Mouse (Mus musculus) midbrain, postnatal 0 days (tissue): ENCODE results near the gene 4930404N11Rik. TPM values are rescaled to one million over a fixed set of nuclear protein-coding genes. Genes with fewer than 3 reads are reported as not detected.

Experiments used
- ATAC-seq: fragments of 200-750 bp; cut with Nextera tagmentation; 2 replicates; pipeline ENCODE4 v1.8.0; 2017; ENCODE audit warnings: moderate number of reproducible peaks, mild to moderate bottlenecking, moderate TSS enrichment, moderate library complexity; ENCODE audit not compliant: low FRiP score
- DNase-seq: peaks from one replicate; pipeline ENCODE4 v3.0.0-alpha.2; 2015; ENCODE audit warnings: low spot score
- H3K27ac ChIP-seq: fragments of 300-500 bp; sonication (generic); 2 replicates; pipeline ENCODE4 v1.5.1; 2014; ENCODE audit warnings: low read depth, mild to moderate bottlenecking, low read length, mixed read lengths
- H3K27me3 ChIP-seq: fragments of 300-500 bp; sonication (generic); 2 replicates; pipeline ENCODE4 v1.6.1; 2014; ENCODE audit warnings: low read length, control low read depth, mixed read lengths; ENCODE audit not compliant: insufficient read depth
- H3K36me3 ChIP-seq: fragments of 300-500 bp; sonication (generic); 2 replicates; pipeline ENCODE4 v1.6.1; 2014; ENCODE audit warnings: low read length, control low read depth, mixed read lengths; ENCODE audit not compliant: insufficient read depth
- H3K4me1 ChIP-seq: fragments of 300-500 bp; sonication (generic); 2 replicates; pipeline ENCODE4 v1.6.1; 2014; ENCODE audit warnings: mild to moderate bottlenecking, control low read depth, antibody characterized with exemption, low read length, mixed read lengths; ENCODE audit not compliant: insufficient read depth
- H3K4me2 ChIP-seq: fragments of 300-500 bp; sonication (generic); 2 replicates; pipeline ENCODE4 v1.6.1; 2014; ENCODE audit warnings: low read depth, mild to moderate bottlenecking, low read length, mixed read lengths; ENCODE audit not compliant: poor library complexity, severe bottlenecking
- H3K4me3 ChIP-seq: fragments of 300-500 bp; sonication (generic); 2 replicates; pipeline ENCODE4 v1.5.1; 2014; ENCODE audit warnings: low read depth, mild to moderate bottlenecking, low read length, moderate library complexity
- H3K9ac ChIP-seq: fragments of 300-500 bp; sonication (generic); replicated peaks from 2 replicates; pipeline ENCODE4 v1.6.1; 2014; ENCODE audit warnings: mild to moderate bottlenecking, low read length, moderate library complexity, mixed read lengths; ENCODE audit not compliant: poor library complexity, severe bottlenecking
- H3K9me3 ChIP-seq: fragments of 300-500 bp; sonication (generic); 2 replicates; pipeline ENCODE4 v1.6.1; 2016; ENCODE audit warnings: low read length, control low read depth
- CTCF ChIP-seq: IDR thresholded peaks from 2 replicates; pipeline ENCODE4 v1.5.1; 2016; ENCODE audit warnings: antibody characterized with exemption, mild to moderate bottlenecking
- WGBS: fragments of 180-500 bp; shearing (Covaris S2); extraction: QIAGEN DNeasy Blood & Tissue Kit; methylation state at CpG from one replicate; pipeline ENCODE4 v1.1.7; 2014; 5-methylcytosine and 5-hydroxymethylcytosine counted together
- polyA plus RNA-seq: library from polyadenylated mRNA; unstranded; fragments of >200 nt; fragmentation: Nextera tagmentation; extraction: Ambion mirVana; gene quantifications from 2 replicates; pipeline ENCODE4 v1.2.1, GENCODE M21; 2015
- total RNA-seq: library from RNA; depleted of rRNA; stranded (reverse); fragments of >200 nt; gene quantifications from 2 replicates; pipeline ENCODE4 v1.2.3, GENCODE M21; 2014

The 4930404N11Rik gene
- total and polyA plus RNA-seq, 2 experiments from 2014 or later = 0.47 TPM; not detected in 1

DNA sequence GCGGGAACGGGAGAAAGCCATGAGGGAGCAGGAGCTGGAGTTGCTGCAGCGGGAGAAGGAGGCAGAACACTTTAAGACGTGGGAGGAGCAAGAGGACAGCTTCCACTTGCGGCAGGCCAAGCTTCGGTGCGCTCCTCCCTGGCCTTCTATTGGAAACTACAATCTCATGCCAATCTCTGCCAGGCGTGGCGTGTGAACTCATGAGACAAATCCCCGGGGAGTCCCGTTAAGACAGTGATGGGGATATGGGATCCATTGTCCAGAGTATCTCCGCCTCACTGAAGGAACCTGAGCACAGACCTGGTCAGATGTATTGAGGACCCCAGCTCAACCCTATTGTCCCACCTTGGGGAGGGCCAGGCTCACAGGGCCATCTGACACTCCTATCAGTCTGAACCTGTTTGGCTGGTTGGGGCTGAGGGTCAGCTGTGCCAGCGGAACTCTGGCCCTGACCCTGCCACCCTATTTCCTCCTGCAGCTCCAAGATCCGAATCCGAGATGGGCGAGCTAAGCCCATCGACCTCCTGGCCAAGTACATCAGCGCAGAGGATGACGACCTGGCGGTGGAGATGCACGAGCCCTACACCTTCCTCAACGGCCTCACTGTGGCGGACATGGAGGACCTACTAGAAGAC, 42.4 kb downstream of the 4930404N11Rik start:
- H3K4me1 ChIP-seq = 0 out of 2 replicates have a peak, but pooled peaks cover 3% of the 10 kb centered on the region
- peaks cover 60% of the 10 kb centered on the region for H3K36me3 ChIP-seq
- no peaks in the 10 kb centered on the region for H3K27me3 ChIP-seq
- H3K27ac ChIP-seq = no peak overlapping the region
- H3K9me3 ChIP-seq = no peaks in the 10 kb centered on the region
- 95% methylated on average over 23 of the region's 23 CpGs for WGBS
- ATAC-seq (no peak), DNase-seq (no peak)
- no peak overlapping the region for H3K4me3 ChIP-seq
- no peak for TF ChIP-seq CTCF
- no peak overlapping the region for H3K9ac ChIP-seq
- no peak overlapping the region for H3K4me2 ChIP-seq

DNA sequence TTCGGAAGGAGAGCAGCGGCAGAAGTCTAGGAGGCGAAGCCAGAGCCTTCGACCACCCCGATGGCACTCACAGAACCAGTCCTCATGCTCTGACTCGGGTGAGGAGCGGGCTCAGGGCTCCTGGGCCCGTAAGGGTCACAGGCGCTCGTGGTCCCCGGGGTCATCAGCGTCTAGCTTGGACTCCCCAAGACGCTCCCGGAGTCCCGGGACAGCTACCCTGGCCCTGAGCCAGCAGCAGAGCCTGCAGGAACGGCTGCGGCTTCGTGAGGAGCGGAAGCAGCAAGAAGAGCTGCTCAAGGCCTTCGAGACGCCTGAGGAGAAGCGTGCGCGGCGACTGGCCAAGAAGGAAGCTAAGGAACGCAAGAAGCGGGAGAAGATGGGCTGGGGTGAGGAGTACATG, 43.2 kb downstream of the 4930404N11Rik start:
- 95% methylated on average over 27 of the region's 27 CpGs for WGBS
- no peak overlapping the region for H3K9ac ChIP-seq

DNA sequence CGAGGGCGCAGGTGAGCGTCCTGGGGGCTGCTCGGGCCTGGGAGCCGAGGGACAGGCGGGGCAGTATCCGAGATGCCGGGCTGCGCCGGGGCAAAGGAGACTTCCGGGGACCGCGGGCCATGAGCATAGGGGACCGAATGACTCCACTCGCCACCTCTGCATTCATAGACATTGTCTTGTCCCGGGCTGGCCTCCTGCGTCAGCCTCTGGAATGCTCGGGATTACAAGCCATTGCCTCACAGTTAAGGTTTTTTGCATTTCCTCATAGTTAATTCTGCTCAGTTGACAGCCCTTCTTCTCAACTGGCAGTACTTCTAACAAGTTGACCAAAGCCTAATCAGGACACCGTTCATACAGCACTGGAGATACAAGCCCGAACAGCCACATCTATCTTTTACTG, 44.2 kb downstream of the 4930404N11Rik start:
- H3K36me3 ChIP-seq = peaks cover 56% of the 10 kb centered on the region
- peak overlapping the region; percentile 58 for H3K4me3 ChIP-seq
- H3K9me3 ChIP-seq = no peaks in the 10 kb centered on the region
- peak overlapping the region; percentile 88 for H3K27ac ChIP-seq
- H3K4me2 ChIP-seq = peak overlapping the region; percentile 77
- no peak for ATAC-seq
- no peak for TF ChIP-seq CTCF
- no peak for DNase-seq
- peak overlapping the region; percentile 62 for H3K9ac ChIP-seq
- 0 out of 2 replicates have a peak, but pooled peaks cover 3% of the 10 kb centered on the region for H3K4me1 ChIP-seq
- WGBS = 4% methylated on average over 20 of the region's 20 CpGs
- H3K27me3 ChIP-seq = no peaks in the 10 kb centered on the region

More for the DNA sequence above, 43.2 kb downstream of the 4930404N11Rik start:
- no peak for TF ChIP-seq CTCF
- DNase-seq = no peak
- Histone ChIP-seq H3K4me3 (no peak overlapping the region), H3K4me2 (no peak overlapping the region), H3K36me3 (peaks cover 62% of the 10 kb centered on the region), H3K4me1 (0 out of 2 replicates have a peak, but pooled peaks cover 3% of the 10 kb centered on the region), H3K27me3 (no peaks in the 10 kb centered on the region), H3K9me3 (no peaks in the 10 kb centered on the region), H3K27ac (no peak overlapping the region)
- ATAC-seq = no peak

DNA sequence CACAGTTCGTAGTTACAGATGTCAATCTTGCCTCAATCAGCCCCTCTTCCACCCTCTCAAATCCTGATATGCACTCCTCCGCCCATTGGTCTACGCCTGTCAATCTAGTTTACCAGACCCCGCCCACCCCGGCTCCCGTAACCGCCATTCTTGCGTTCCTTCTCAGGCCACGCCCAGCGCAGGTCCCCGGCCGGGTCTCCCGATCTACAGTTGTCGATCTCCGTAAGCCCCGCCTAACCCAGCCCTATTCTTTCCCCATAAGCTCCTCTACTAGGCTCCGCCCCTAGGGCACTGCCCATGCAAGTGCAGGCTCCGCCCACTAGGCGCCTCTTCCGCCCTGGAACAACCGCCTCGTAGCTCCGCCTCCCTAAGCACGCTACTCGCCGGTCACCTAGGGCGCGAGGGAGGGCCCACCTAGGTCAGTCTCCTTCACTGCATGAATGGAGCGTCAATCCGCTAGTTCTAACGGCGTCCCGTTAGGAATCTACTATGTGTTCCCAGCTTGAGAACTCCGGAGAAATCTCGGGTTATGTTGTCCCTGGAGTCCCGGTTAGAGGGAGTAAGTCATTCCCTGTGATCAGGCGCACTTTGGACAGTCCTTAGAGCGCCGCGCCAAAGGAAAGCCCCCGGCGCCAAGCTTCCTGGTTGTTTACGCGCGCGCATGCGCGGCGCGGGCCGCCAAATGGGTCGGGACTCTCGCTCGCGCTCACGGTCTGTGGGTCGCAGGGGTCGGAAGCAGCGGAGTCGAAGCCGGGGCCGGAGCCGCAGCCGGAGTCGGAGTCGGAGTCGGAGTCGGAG, 44.9 kb downstream of the 4930404N11Rik start, which contains the start of gene Cactin:
Gene Cactin (plus strand): TSS at position 554 of the 798 bp plus-strand sequence.
- under 1% methylated on average over 68 of the region's 68 CpGs for WGBS
- Histone ChIP-seq H3K27ac (peak within 1 kb of the TSS; percentile 88), H3K9me3 (no peaks in the 10 kb centered on the region), H3K27me3 (no peaks in the 10 kb centered on the region), H3K4me3 (peak within 1 kb of the TSS; percentile 58), H3K36me3 (peaks cover 54% of the 10 kb centered on the region), H3K4me2 (peak within 1 kb of the TSS; percentile 77), H3K4me1 (0 out of 2 replicates have a peak, but pooled peaks cover 3% of the 10 kb centered on the region), H3K9ac (peak within 1 kb of the TSS; percentile 62)
- ATAC-seq (peak; percentile 93), DNase-seq (peak; percentile 100)
- TF ChIP-seq CTCF = peak; percentile 61

DNA sequence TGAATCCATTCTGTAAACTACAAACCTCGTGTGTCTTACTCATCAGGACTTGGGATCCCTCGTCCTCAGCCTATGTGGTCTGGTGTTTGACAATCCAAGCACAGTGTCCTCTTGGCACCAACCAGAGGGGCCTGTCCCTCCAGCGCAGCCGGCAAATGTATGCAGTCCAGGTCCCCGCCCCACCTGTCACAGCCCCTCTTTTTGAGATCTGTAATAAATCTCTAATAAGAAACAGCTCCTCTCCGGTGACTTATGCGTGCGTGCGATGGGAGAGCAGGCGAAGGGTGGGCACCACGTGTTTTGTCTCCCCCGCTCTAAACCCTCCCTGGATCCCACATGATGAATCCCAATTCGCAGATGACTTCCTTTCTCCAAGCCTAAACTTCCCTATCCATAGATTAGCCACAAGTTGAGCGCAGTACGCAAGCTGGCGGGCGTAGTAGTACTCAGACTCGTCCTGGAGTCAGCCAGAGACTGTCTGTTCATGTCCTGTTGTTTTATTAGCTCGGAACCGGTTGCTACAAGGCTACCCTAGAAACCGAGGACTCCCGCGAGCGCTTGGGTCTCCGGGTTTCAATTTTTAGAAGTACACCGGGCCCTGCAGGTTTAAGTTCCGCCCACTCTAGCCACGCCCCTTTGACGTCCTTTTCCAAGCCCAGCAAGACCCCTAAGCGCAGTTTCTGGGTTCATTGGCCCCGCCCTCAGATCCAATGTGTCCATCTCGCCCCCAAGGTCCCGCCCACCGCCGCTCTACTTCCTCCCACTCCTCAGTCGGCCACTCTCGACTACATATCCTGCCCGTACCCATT, 45.7 kb downstream of the 4930404N11Rik start:
- Histone ChIP-seq H3K9ac (peak overlapping the region; percentile 34; the same call in 1 of the 2 replicates), H3K27ac (peak overlapping the region; percentile 88), H3K4me1 (0 out of 2 replicates have a peak, but pooled peaks cover 3% of the 10 kb centered on the region), H3K4me3 (peak overlapping the region; percentile 58), H3K9me3 (no peaks in the 10 kb centered on the region), H3K27me3 (no peaks in the 10 kb centered on the region), H3K4me2 (peak overlapping the region; percentile 77), H3K36me3 (peaks cover 54% of the 10 kb centered on the region)
- under 1% methylated on average over 37 of the region's 38 CpGs for WGBS
- DNase-seq = peak; percentile 99
- TF ChIP-seq CTCF = no peak
- no peak; the same call in 1 of the 2 replicates for ATAC-seq
